Mouse (Mus musculus) C2C12 (cell line): Measurements from ENCODE around the gene Grm8. TPM values are rescaled to one million over a fixed set of nuclear protein-coding genes. Genes with fewer than 3 reads are reported as not detected.

Experiments
- H3K27me3 ChIP-seq: one replicate; pipeline ENCODE4 v1.6.1; 2011; ENCODE audit not compliant: control insufficient read depth, insufficient read depth, insufficient read length
- H3K36me3 ChIP-seq: one replicate; pipeline ENCODE4 v1.6.1; 2011; ENCODE audit not compliant: control insufficient read depth, insufficient read depth
- H3K4me3 ChIP-seq: one replicate; pipeline ENCODE4 v1.5.1; 2011; ENCODE audit warnings: mild to moderate bottlenecking, control low read depth; ENCODE audit not compliant: poor library complexity, insufficient read depth, severe bottlenecking
- H3K79me2 ChIP-seq: one replicate; pipeline ENCODE4 v1.6.1; 2011; ENCODE audit not compliant: control insufficient read depth, insufficient read depth
- H3K79me3 ChIP-seq: one replicate; pipeline ENCODE4 v1.6.1; 2011; ENCODE audit warnings: low read depth, control low read depth
- H3ac ChIP-seq: one replicate; pipeline ENCODE3; 2011; ENCODE audit warnings: low read depth; ENCODE audit not compliant: control insufficient read depth, insufficient read length
- CEBPB ChIP-seq: IDR thresholded peaks from one replicate; pipeline ENCODE4 v1.6.1; 2011; ENCODE audit warnings: low read depth, mild to moderate bottlenecking, control low read depth, moderate library complexity
- CTCF ChIP-seq: IDR thresholded peaks from one replicate; pipeline ENCODE4 v1.5.1; 2011; ENCODE audit not compliant: control insufficient read depth, insufficient read depth, insufficient read length
- FOSL1 ChIP-seq: IDR thresholded peaks from one replicate; pipeline ENCODE4 v1.8.0; 2011; ENCODE audit warnings: mild to moderate bottlenecking, low read length; ENCODE audit not compliant: poor library complexity, insufficient read depth, severe bottlenecking
- MAX ChIP-seq: IDR thresholded peaks from one replicate; pipeline ENCODE4 v1.6.1; 2011; ENCODE audit warnings: mild to moderate bottlenecking, control low read depth
- MYOD1 ChIP-seq: IDR thresholded peaks from one replicate; pipeline ENCODE4 v1.6.1; 2011; ENCODE audit warnings: low read depth; ENCODE audit not compliant: control insufficient read depth, insufficient read length
- MYOG ChIP-seq: IDR thresholded peaks from one replicate; pipeline ENCODE4 v1.6.1; 2011; ENCODE audit not compliant: control insufficient read depth, insufficient read length; ENCODE audit errors: extremely low read depth
- USF1 ChIP-seq: IDR thresholded peaks from one replicate; pipeline ENCODE4 v1.6.1; 2011; ENCODE audit warnings: low read depth, mild to moderate bottlenecking, control low read depth, moderate library complexity
- polyA plus RNA-seq: library from polyadenylated mRNA; unstranded; fragments of >200 nt; fragmentation: generic; extraction: Trizol; gene quantifications from one replicate; pipeline ENCODE4 v1.2.1, GENCODE M21; 2012; ENCODE audit warnings: missing spikeins

Gene Grm8
- polyA plus RNA-seq, 1 experiment, result not detected

DNA sequence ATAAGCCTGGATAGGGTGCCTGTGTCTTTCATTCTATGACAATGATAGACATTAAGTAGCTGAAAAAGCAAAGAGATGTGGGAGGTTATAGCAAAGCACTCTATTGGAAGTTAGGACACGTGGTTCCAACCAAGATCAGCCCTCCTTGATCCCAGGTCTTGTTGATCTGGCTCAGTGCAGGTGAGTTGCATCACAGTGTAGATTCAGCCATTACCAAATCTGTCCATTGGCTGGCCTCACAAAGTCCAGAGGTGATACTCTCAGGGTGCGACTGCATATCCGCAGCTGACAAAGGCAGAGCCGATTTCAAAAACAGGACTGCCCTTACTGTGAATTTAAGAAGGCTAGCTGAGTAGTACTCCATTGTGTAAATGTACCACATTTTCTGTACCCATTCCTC is 103.0 kb downstream of the Grm8 start:
- Histone ChIP-seq H3K27me3 (no peaks in the 10 kb centered on the region), H3ac (no peak overlapping the region), H3K36me3 (no peaks in the 10 kb centered on the region), H3K4me3 (no peak overlapping the region), H3K79me2 (no peaks in the 10 kb centered on the region), H3K79me3 (no peaks in the 10 kb centered on the region)
- TF ChIP-seq MAX (no peak), CEBPB (no peak), CTCF (no peak), MYOG (no peak), USF1 (no peak), FOSL1 (no peak), MYOD1 (no peak)

DNA sequence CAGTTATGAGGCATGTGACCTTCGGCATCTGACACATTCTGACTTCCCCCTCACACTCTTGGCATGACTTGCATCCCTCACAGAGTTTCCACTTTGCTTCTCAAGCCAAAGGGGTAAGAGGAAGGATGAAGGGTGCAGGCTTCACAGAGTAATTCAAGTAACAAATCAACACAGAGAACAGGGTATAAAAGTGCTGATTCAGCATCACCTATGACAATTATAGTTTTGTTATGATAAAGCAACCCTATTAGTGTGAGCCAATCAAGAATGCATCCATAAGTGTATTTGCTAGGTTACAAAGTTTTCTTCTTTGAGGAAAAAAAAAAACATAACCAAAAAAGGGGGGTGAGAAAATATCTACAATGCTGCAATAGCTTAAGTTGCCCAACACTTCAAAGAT is 117.3 kb downstream of the Grm8 start:
- no peaks in the 10 kb centered on the region for H3K36me3 ChIP-seq
- H3K79me2 ChIP-seq, result no peaks in the 10 kb centered on the region
- H3K4me3 ChIP-seq, result no peak overlapping the region
- no peaks in the 10 kb centered on the region for H3K27me3 ChIP-seq
- no peak for TF ChIP-seq FOSL1
- TF ChIP-seq MYOG, result no peak
- TF ChIP-seq MYOD1, result no peak
- TF ChIP-seq MAX, result no peak
- TF ChIP-seq CTCF, result no peak
- no peak for TF ChIP-seq CEBPB
- TF ChIP-seq USF1, result no peak
- H3ac ChIP-seq, result no peak overlapping the region
- no peaks in the 10 kb centered on the region for H3K79me3 ChIP-seq

DNA sequence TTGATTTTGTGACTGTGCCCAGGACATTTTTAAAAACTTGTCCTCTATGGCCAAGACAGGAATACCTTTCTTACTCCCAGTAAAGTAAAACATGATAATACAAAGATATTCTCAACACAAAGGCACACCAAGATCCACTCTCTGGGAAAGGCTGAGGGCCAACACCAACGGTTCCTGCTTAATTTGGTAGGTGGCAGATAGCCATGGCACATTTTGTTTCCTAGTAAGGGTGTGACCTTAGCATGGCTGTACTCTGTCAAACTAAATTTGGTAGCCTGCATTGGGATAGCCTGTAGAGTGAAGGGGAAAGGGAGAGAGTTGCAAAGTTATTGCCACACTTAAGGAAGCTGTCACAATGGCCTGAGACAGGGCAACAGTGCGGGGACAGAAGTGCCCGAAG is 128.0 kb downstream of the Grm8 start:
- Histone ChIP-seq H3K36me3 (no peaks in the 10 kb centered on the region), H3ac (no peak overlapping the region), H3K79me3 (no peaks in the 10 kb centered on the region), H3K79me2 (no peaks in the 10 kb centered on the region), H3K4me3 (no peak overlapping the region), H3K27me3 (no peaks in the 10 kb centered on the region)
- TF ChIP-seq MAX (no peak), MYOG (no peak), USF1 (no peak), FOSL1 (no peak), CEBPB (no peak), CTCF (no peak), MYOD1 (no peak)

DNA sequence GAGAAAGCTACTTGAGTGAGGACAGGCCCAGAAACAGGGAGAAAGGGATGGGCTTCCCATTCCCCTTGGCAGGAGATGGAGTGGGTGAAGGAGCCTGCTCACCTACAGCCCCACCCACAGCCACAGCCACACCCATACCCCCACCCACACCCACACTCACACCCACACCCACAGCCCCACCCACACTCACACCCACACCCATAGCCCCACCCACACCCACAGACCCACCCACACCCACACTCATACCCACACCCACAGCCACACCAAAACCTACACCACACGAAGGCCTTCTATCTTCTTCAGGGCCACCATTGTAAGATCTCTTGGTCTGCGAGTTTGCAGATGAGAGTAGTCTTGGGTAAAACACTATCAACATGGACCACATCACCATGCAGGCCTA is 137.7 kb downstream of the Grm8 start:
- no peak overlapping the region for H3K4me3 ChIP-seq
- H3K79me2 ChIP-seq, result no peaks in the 10 kb centered on the region
- no peak for TF ChIP-seq CEBPB
- no peak for TF ChIP-seq CTCF
- no peak for TF ChIP-seq FOSL1
- TF ChIP-seq MYOD1, result no peak
- TF ChIP-seq MAX, result no peak
- no peak for TF ChIP-seq USF1
- no peak for TF ChIP-seq MYOG
- no peaks in the 10 kb centered on the region for H3K36me3 ChIP-seq
- H3K27me3 ChIP-seq, result no peaks in the 10 kb centered on the region
- H3ac ChIP-seq, result no peak overlapping the region
- H3K79me3 ChIP-seq, result no peaks in the 10 kb centered on the region

DNA sequence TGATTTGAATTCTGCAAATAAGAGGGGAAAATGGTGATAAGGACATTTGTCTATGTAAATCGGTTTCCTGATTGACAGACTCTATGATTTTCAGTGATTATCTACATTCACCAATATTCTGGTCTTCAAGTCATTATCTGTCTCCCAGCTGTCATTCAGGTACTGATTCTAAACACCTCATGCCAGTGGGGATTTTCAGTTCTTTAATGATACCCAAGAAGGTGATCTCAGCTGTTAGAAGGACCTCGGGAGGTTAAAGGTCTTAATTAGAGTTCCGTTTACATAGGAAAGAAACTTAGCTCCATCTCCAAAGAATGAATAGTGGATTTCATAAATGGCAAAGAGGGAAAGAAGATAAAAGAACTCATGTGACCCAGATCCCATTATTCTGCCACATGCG is 143.7 kb downstream of the Grm8 start:
- H3K4me3 ChIP-seq, result no peak overlapping the region
- H3K27me3 ChIP-seq, result no peaks in the 10 kb centered on the region
- H3ac ChIP-seq, result no peak overlapping the region
- H3K79me2 ChIP-seq, result no peaks in the 10 kb centered on the region
- no peaks in the 10 kb centered on the region for H3K79me3 ChIP-seq
- TF ChIP-seq USF1, result no peak
- TF ChIP-seq FOSL1, result no peak
- no peak for TF ChIP-seq CTCF
- TF ChIP-seq MAX, result no peak
- TF ChIP-seq MYOD1, result no peak
- TF ChIP-seq MYOG, result no peak
- TF ChIP-seq CEBPB, result no peak
- H3K36me3 ChIP-seq, result no peaks in the 10 kb centered on the region

DNA sequence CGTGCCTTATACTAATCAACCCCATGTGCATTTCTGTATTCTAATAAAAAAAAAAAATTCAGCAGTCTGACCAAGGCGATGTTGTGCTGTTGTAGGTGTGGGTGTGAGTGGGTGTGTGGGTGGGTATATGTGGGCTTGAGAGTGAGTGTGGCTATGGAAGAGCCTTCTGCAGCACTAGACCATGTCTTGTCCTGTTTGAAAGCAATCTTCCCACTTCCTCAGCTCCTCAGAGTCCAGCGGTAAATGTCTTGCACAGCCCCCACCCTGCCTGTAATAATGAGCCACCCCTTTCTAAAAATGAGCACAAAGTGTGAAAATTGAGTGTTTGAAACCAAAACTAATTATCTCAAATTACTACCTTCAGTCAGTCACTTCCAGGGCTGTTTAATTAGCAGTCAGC is 152.4 kb downstream of the Grm8 start:
- TF ChIP-seq MAX, result no peak
- TF ChIP-seq MYOD1, result no peak
- no peak for TF ChIP-seq FOSL1
- no peak for TF ChIP-seq CEBPB
- no peak for TF ChIP-seq CTCF
- TF ChIP-seq USF1, result no peak
- no peak for TF ChIP-seq MYOG
- Histone ChIP-seq H3K79me2 (no peaks in the 10 kb centered on the region), H3ac (no peak overlapping the region), H3K4me3 (no peak overlapping the region), H3K36me3 (no peaks in the 10 kb centered on the region), H3K79me3 (no peaks in the 10 kb centered on the region), H3K27me3 (no peaks in the 10 kb centered on the region)
